Mouse (Mus musculus): ENCODE data around the gene Golt1a. TPM values are rescaled to one million over a fixed set of nuclear protein-coding genes. Genes with fewer than 3 reads are reported as not detected.
"Not testable (repeated sequence)": the region's sequence is repeated elsewhere in the genome, so short reads cannot be mapped to it uniquely, and the experiment has no call there.

Gene Golt1a
- total RNA-seq, 1 experiment: not detected

DNA sequence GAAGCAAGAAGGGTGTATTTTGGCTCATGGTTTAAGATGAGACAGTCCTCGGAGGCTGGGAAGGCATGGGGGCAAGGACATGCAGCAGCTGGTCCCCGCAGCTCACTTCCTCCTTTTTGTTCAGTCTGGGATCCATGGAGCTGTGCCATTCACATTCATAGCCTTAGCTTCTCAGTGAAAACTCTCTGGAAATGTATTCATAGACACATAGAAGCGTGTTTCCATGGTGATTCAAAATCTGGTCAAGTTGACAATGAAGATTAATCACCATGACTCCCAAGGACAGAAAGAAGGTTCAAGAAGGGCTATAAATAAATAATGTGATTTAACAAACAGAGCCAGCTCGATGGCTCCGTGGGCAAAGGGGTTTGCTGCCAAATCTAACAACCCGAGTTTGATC, 24.3 kb downstream of the Golt1a start:
- in situ Hi-C loops (cut with MboI; ENCODE audit: low sequenced_read_pairs in 2 of 2, unreplicated experiment in 2 of 2): no loop called here
- Histone ChIP-seq H3K27ac (ENCODE audit: insufficient read depth, low read depth, low read length, poor library complexity, severe bottlenecking) (no peak overlapping the region), H3K36me3 (ENCODE audit: control insufficient read depth, insufficient read depth, low read length, poor library complexity, severe bottlenecking) (no peaks in the 10 kb centered on the region), H3K4me1 (ENCODE audit: control insufficient read depth in 2 of 2, insufficient read depth in 2 of 2, low read length in 2 of 2, poor library complexity in 1 of 2) (no peaks in the 10 kb centered on the region), H3K9ac (ENCODE audit: insufficient read depth, low read depth, low read length, poor library complexity, severe bottlenecking) (no peak overlapping the region), H3K9me3 (ENCODE audit: control insufficient read depth, insufficient read depth, low read depth, low read length) (no peaks in the 10 kb centered on the region), H3K4me3 (ENCODE audit: insufficient read depth in 1 of 2, low read depth in 1 of 2, low read length in 2 of 2, poor library complexity in 1 of 2, severe bottlenecking in 1 of 2) (no peak overlapping the region)
- TF ChIP-seq MAFK (IDR thresholded peaks at IDR 0.05; ENCODE audit: insufficient read depth, low read depth, low read length): no peak
- TF ChIP-seq CHD2 (IDR thresholded peaks at IDR 0.05; ENCODE audit: low read depth, low read length): no peak
- no peak for TF ChIP-seq HCFC1 (IDR thresholded peaks at IDR 0.05; ENCODE audit: borderline replicate concordance, insufficient read depth, low read length)
- TF ChIP-seq ZC3H11A (IDR thresholded peaks at IDR 0.05; ENCODE audit: borderline replicate concordance, low read depth, low read length): no peak
- TF ChIP-seq ZNF384 (IDR thresholded peaks at IDR 0.05; ENCODE audit: low read depth, low read length): no peak
- no peak for DNase-seq (ENCODE audit: low read depth, low spot score)

DNA sequence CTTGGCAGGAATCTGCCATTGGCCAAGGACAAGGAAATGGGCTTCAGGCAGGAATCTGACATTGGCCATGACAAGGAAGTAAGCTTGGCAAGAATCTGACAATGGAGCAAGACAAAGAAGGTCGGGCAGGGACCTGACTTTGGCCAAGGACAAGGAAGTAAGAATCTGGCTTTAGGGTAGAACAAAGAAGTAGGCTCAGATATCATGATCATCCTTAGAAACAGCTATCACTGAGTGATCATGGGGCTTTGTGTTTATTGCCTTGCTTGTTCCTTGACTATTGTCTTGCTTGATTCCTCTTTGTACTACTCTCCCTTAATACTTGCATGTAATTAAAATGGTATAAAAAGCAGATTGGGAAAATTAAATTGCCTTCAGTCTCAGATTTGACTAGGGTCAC, 30.8 kb downstream of the Golt1a start:
- not testable (repeated sequence) for H3K9ac ChIP-seq (ENCODE audit: insufficient read depth, low read depth, low read length, poor library complexity, severe bottlenecking)

DNA sequence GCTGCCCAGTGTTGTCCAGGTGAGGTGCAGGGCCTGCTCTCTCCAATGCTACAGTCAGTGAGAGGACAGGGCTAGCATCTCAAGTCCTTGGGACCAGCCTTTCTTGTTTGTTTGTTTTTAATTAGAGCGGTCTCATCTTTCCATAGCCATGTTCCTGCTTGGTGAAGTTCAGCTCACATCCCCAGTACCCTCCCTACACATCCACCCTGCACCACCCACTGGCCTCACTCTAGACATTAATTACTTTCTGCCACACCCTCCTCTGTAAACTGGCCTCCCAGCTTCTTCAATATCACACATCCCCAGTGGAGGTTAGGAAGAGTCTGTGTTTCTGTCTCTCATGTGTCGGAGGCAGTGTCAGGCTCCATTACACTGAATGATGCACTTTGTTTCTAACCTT, 34.8 kb downstream of the Golt1a start:
- in situ Hi-C loops (cut with MboI; ENCODE audit: low sequenced_read_pairs in 2 of 2, unreplicated experiment in 2 of 2): no loop called here
- TF ChIP-seq MAFK (IDR thresholded peaks at IDR 0.05; ENCODE audit: insufficient read depth, low read depth, low read length) (no peak), HCFC1 (IDR thresholded peaks at IDR 0.05; ENCODE audit: borderline replicate concordance, insufficient read depth, low read length) (no peak), ZC3H11A (IDR thresholded peaks at IDR 0.05; ENCODE audit: borderline replicate concordance, low read depth, low read length) (no peak), CHD2 (IDR thresholded peaks at IDR 0.05; ENCODE audit: low read depth, low read length) (no peak), ZNF384 (IDR thresholded peaks at IDR 0.05; ENCODE audit: low read depth, low read length) (no peak)
- H3K4me3 ChIP-seq (ENCODE audit: insufficient read depth in 1 of 2, low read depth in 1 of 2, low read length in 2 of 2, poor library complexity in 1 of 2, severe bottlenecking in 1 of 2): no peak overlapping the region
- H3K4me1 ChIP-seq (ENCODE audit: control insufficient read depth in 2 of 2, insufficient read depth in 2 of 2, low read length in 2 of 2, poor library complexity in 1 of 2): peaks cover 2 to 9% of the 10 kb centered on the region in 2 experiments; a peak in 2 of 4 replicates
- H3K9me3 ChIP-seq (ENCODE audit: control insufficient read depth, insufficient read depth, low read depth, low read length): no peaks in the 10 kb centered on the region
- H3K27ac ChIP-seq (ENCODE audit: insufficient read depth, low read depth, low read length, poor library complexity, severe bottlenecking): no peak overlapping the region
- no peak for DNase-seq (ENCODE audit: low read depth, low spot score)
- H3K9ac ChIP-seq (ENCODE audit: insufficient read depth, low read depth, low read length, poor library complexity, severe bottlenecking): no peak overlapping the region
- H3K36me3 ChIP-seq (ENCODE audit: control insufficient read depth, insufficient read depth, low read length, poor library complexity, severe bottlenecking): no peaks in the 10 kb centered on the region

More for the DNA sequence above, 30.8 kb downstream of the Golt1a start:
- H3K4me1 ChIP-seq (ENCODE audit: control insufficient read depth in 2 of 2, insufficient read depth in 2 of 2, low read length in 2 of 2, poor library complexity in 1 of 2); DNase-seq (ENCODE audit: low read depth, low spot score); H3K4me3 ChIP-seq (ENCODE audit: insufficient read depth in 1 of 2, low read depth in 1 of 2, low read length in 2 of 2, poor library complexity in 1 of 2, severe bottlenecking in 1 of 2); H3K36me3 ChIP-seq (ENCODE audit: control insufficient read depth, insufficient read depth, low read length, poor library complexity, severe bottlenecking); H3K9me3 ChIP-seq (ENCODE audit: control insufficient read depth, insufficient read depth, low read depth, low read length); in situ Hi-C loops (cut with MboI; ENCODE audit: low sequenced_read_pairs in 2 of 2, unreplicated experiment in 2 of 2): not testable (repeated sequence)
- H3K27ac ChIP-seq (ENCODE audit: insufficient read depth, low read depth, low read length, poor library complexity, severe bottlenecking): peak overlapping the region; percentile 80
- 0 out of 2 replicates have a peak, but pooled peaks have one; percentile 16 for TF ChIP-seq CHD2 (IDR thresholded peaks at IDR 0.05; ENCODE audit: low read depth, low read length)

GRCm38 (mm10) chr1:133346531-133346930, 36.9 kb downstream of the Golt1a start:
- TF ChIP-seq MAFK (IDR thresholded peaks at IDR 0.05; ENCODE audit: insufficient read depth, low read depth, low read length) (no peak), ZC3H11A (IDR thresholded peaks at IDR 0.05; ENCODE audit: borderline replicate concordance, low read depth, low read length) (no peak), CHD2 (IDR thresholded peaks at IDR 0.05; ENCODE audit: low read depth, low read length) (no peak), ZNF384 (IDR thresholded peaks at IDR 0.05; ENCODE audit: low read depth, low read length) (no peak), HCFC1 (IDR thresholded peaks at IDR 0.05; ENCODE audit: borderline replicate concordance, insufficient read depth, low read length) (no peak)
- H3K4me3 ChIP-seq (ENCODE audit: insufficient read depth in 1 of 2, low read depth in 1 of 2, low read length in 2 of 2, poor library complexity in 1 of 2, severe bottlenecking in 1 of 2): no peak overlapping the region
- peaks cover 0 to 6% of the 10 kb centered on the region in 2 experiments; a peak in 2 of 4 replicates for H3K4me1 ChIP-seq (ENCODE audit: control insufficient read depth in 2 of 2, insufficient read depth in 2 of 2, low read length in 2 of 2, poor library complexity in 1 of 2)
- no peaks in the 10 kb centered on the region for H3K36me3 ChIP-seq (ENCODE audit: control insufficient read depth, insufficient read depth, low read length, poor library complexity, severe bottlenecking)
- H3K27ac ChIP-seq (ENCODE audit: insufficient read depth, low read depth, low read length, poor library complexity, severe bottlenecking): no peak overlapping the region
- no peaks in the 10 kb centered on the region for H3K9me3 ChIP-seq (ENCODE audit: control insufficient read depth, insufficient read depth, low read depth, low read length)
- no peak overlapping the region for H3K9ac ChIP-seq (ENCODE audit: insufficient read depth, low read depth, low read length, poor library complexity, severe bottlenecking)
- in situ Hi-C loops (cut with MboI; ENCODE audit: low sequenced_read_pairs in 2 of 2, unreplicated experiment in 2 of 2): no loop called here
- DNase-seq (ENCODE audit: low read depth, low spot score): no peak

DNA sequence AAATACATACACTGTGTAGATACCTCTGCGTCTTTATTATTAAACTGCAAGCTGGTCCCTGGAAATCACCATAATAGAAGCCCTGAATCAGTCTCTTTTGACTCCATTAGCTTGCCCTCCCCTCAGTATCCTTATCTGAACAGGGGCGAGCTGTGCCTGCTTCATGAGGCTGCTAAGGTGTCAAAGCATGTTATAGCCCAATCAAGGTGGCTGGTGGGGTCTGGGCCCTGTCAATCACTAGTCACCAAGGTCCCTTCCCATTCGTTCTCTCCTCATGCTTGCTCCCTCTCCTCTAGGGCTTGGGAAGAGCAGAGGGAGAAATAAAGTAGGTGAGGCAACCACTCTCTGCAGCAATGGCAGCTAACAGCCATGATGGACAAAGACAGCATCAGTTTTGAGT, 37.6 kb downstream of the Golt1a start:
- no peak overlapping the region for H3K4me3 ChIP-seq (ENCODE audit: insufficient read depth in 1 of 2, low read depth in 1 of 2, low read length in 2 of 2, poor library complexity in 1 of 2, severe bottlenecking in 1 of 2)
- H3K9ac ChIP-seq (ENCODE audit: insufficient read depth, low read depth, low read length, poor library complexity, severe bottlenecking): no peak overlapping the region
- no peak overlapping the region for H3K27ac ChIP-seq (ENCODE audit: insufficient read depth, low read depth, low read length, poor library complexity, severe bottlenecking)
- no peaks in the 10 kb centered on the region for H3K9me3 ChIP-seq (ENCODE audit: control insufficient read depth, insufficient read depth, low read depth, low read length)
- DNase-seq (ENCODE audit: low read depth, low spot score): no peak
- H3K4me1 ChIP-seq (ENCODE audit: control insufficient read depth in 2 of 2, insufficient read depth in 2 of 2, low read length in 2 of 2, poor library complexity in 1 of 2): peaks cover 0 to 6% of the 10 kb centered on the region in 2 experiments; a peak in 1 of 4 replicates
- in situ Hi-C loops (cut with MboI; ENCODE audit: low sequenced_read_pairs in 2 of 2, unreplicated experiment in 2 of 2): no loop called here
- no peaks in the 10 kb centered on the region for H3K36me3 ChIP-seq (ENCODE audit: control insufficient read depth, insufficient read depth, low read length, poor library complexity, severe bottlenecking)
- TF ChIP-seq HCFC1 (IDR thresholded peaks at IDR 0.05; ENCODE audit: borderline replicate concordance, insufficient read depth, low read length) (no peak), MAFK (IDR thresholded peaks at IDR 0.05; ENCODE audit: insufficient read depth, low read depth, low read length) (no peak), ZC3H11A (IDR thresholded peaks at IDR 0.05; ENCODE audit: borderline replicate concordance, low read depth, low read length) (no peak), CHD2 (IDR thresholded peaks at IDR 0.05; ENCODE audit: low read depth, low read length) (no peak), ZNF384 (IDR thresholded peaks at IDR 0.05; ENCODE audit: low read depth, low read length) (no peak)

Data from ES-E14 (cell line).